Mouse (Mus musculus): ENCODE measurements around the gene Synj2.

The Synj2 gene

DNA sequence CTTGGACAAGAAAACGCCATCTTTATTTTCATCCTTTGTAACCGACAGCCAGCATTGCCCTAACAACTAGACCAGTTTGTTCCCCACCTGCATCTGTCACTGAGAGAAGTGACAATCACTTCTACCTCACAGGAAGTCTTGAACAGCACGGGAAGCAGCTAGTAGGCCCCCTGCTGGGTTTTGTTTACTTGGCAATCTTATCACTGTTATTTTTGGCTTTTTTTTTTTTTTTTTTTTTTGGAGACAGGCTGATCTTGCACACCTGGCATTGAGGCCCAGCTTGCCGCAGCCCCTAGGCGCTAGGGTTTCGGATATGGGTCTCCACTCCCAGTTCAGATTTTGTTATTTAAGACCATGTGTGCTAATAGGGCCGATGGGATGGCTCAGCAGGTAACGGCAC lies 32.5 kb downstream of the Synj2 start:
- DNase-seq (ENCODE audit: extremely low read depth, low read depth, low spot score): no peak

DNA sequence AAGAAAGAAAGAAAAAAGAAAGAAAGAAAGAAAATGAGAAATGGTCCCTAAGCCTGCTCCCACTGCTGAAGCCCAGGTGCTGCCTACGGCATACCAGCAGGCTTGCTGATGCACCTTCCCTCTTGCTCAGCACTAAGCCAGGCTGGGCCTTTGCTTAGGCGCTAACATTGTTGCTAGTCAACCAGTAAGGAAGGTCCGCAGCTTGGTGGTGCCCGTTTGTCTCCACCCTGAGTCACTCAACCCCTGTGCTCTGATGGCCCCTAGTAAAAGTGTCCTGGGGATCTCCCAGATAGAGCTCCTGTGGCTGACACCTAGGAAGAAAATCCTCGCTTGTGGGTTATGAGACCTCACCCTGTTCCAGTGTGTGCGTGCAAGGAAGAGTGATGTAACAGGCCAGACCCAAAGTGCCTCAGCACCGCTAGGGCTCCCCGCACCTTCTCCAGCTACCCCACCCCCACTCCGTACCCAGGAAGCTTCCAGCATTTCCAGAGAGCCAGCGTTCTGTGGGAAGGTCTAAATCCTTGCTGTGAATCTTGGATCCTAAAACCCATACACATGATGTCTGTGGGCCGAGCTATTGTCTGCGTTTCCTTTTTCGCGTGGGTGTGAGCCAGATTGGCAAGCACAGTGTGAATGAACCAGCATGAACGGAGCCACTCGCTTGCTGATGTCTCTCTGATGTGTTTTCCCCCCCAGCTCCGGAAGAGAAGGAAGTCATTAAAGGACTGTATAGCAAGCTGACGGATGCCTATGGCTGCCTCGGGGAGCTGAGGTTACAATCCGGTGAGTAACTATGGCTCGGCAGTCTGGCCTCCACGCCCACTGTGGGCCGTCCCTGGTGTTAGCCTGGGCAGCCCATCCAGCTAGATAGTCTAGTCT lies 34.3 kb downstream of the Synj2 start:
- DNase-seq (ENCODE audit: extremely low read depth, low read depth, low spot score): no peak

DNA sequence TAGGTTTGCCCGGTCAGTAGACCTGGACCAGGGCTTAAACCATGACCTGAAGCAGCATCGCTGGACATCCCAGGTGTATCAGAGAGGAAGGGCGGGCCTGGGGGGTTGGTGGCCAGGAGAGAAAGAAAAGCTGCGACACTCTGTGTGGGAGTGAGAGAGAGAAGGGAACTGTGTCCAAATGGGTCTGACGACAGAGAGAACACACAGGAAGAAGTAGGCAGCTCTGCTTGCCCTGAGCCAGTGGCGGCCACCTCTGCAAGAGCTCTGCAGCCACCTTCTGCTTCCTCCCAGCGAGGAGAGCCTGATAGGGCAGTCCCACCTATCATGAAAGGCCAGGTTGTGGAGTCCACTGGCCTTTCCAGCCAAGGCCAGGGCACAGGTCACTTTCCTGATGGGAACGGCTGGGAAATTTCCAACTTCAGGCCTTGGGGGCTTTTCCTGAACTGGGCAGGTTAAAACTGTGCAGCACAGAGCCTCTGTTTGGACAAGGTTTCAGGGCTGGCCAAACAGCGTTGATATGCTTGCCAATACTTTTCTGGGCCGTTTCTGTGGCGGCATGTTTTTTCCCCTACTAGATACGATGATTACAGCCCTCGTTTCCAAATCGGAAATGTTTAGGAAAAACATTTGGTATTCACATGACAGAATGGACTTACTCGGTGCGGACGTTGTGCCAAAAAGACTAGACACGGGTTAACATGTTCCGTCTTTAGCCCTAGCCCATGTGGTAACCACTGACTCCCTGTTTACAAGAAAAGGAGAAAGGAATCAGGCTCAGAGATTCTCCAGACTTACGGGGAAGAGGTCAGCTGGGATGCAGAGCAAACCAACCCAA lies 35.4 kb downstream of the Synj2 start:
- no peak for DNase-seq (ENCODE audit: extremely low read depth, low read depth, low spot score)

DNA sequence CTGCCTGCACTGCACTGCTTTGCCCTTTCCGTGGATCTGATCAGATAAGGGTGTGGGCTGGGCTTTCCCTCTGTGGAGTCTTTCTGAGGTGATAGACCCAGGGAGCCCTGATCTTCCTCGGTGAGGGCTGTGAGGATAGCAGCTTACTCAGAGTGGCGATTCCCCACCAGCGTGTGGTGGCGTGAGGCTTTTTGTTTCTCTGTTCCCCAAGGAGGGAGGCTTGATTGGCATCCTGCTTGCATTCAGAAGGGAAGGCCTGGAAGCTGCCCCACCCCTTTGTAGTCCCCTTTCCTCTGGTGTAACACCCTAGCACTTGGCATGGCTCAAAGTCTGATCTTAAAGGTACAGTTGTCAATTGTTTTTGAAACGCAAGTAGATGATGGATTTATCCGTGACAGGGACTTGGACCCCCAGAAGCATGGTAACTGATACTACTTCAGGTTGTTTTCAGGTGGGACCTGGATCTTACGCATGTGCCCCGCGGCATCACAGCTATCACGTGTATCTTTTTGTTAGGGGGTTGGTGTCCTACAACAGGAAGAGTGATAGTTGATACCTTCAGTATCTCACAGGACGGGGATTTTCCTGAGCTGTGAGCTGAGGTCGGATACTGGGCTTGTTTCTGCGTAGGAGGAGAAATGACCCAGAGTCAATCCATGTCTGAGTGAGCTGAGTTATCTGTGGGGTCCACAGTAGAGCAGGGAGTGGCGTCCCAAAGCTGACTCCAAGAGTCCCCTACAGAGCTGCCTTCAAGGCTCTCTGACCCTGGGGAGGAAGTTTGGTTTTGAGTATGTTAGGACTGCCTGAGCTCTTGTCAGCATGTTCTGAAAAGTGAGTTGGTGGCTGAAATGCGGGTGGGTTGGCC lies 36.2 kb downstream of the Synj2 start:
- DNase-seq (ENCODE audit: extremely low read depth, low read depth, low spot score): no peak

DNA sequence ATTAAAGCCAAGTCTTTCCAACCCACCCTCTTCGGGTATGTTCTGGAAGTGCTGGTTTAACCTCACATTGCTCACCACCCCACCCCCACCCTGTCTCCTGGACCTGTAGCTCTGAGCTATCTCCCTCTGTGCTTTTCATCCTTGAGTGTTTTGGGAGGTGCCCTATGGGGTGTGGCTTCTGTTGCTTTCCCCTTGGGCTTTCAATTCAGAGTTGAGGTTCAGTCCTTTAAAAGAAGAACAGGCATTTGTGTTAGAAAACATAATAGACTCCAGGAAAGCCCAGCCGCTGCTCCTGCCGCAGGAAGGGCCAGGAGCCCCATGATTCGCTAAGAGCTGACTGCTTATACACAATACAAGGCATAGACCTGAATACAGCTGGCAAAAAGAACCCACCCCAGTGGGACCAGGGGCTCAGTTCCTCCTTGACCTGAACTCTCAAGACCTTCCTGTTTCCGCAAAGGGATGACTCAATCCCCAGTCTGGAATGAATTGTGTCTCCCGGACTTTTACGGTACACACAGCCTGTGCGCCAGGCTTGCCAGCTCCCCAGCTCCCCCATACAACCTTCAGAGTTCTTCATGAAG lies 36.9 kb downstream of the Synj2 start:
- DNase-seq (ENCODE audit: extremely low read depth, low read depth, low spot score): no peak

DNA sequence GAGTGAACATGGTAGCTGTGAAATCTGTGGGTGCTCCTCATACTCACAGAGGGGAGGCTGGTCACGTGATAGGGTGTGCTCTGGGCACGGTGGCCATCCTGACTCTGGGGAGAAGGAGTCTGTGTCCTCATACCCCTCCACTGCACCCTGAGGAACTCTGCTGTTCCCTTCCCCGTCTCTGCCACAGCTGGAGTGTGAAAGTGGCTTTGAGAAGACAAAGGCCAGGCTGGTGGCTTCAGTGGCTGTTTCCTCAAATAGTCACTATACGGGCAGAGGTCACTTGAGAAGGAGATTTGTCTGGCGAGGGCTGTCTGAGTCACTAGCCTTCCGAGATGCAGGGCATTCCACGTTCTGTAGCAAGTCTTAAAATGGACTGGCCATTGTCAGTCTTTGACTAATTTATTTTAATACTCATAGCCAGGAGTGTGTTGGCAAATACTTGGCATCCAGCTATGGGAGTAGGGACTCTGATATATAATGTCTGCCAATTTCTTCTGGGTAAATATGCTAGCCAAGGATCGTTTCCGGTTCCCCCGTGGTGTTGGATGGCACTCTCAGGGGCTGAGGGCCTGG lies 37.5 kb downstream of the Synj2 start:
- DNase-seq (ENCODE audit: extremely low read depth, low read depth, low spot score): no peak

DNA sequence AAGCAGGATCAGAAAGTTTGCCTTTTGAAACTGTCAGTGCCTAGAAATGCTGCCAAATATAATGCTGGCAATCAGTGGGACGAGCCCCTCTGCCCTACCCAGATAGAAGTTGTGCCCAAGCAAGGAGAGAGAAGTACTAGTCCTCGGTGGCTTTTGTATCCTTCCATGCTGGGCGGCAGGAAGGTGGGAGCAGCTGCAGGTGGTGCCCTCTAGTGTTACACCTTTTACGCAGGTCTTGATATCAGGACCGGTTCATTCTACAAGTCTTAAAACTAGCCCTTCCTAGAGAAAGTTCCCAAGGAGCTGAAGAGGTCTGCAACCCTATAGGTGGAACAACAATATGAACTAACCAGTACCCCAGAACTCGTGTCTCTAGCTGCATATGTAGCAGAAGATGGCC lies 39.8 kb downstream of the Synj2 start:
- DNase-seq (ENCODE audit: extremely low read depth, low read depth, low spot score): no peak

DNA sequence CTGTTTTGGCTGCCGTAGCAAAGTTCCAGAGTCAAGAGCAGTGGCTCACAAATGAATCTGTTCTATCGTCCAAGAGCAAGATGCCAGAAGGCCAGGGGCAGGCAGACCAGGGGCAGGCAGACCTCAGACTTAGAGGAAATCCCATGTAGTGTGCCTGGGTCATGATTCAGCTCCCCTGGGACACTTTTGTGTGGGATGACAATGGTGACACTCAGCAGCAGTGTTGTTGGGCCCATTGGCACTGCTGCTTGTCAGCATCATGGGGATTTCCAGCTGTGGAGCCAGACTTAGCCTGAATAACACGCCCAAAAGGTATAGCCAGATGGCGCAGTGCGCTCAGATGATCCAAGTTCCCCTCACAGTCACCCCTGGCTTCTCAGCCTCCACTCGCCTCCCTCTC lies 42.1 kb downstream of the Synj2 start:
- DNase-seq (ENCODE audit: extremely low read depth, low read depth, low spot score): no peak

DNA sequence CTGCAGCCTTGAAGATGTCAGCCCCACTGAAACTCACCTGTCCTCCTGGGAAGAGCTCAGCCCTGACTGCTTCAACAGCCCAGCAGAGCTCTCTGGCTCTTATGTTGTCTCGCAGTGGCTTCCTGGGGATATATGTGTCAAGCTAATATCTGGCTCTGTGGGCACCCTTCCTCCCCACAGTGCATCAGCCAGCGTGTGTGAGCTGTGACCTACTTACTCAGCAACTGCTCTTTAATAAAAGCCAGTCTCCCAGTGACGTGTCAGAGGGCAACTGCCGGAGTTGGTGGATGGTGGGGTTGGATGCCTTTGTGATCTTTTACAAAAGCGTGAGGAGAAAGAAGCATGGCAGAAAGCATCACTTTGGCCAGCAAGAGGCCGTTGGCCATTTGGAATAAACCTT lies 42.8 kb downstream of the Synj2 start:
- no peak for DNase-seq (ENCODE audit: extremely low read depth, low read depth, low spot score)

DNA sequence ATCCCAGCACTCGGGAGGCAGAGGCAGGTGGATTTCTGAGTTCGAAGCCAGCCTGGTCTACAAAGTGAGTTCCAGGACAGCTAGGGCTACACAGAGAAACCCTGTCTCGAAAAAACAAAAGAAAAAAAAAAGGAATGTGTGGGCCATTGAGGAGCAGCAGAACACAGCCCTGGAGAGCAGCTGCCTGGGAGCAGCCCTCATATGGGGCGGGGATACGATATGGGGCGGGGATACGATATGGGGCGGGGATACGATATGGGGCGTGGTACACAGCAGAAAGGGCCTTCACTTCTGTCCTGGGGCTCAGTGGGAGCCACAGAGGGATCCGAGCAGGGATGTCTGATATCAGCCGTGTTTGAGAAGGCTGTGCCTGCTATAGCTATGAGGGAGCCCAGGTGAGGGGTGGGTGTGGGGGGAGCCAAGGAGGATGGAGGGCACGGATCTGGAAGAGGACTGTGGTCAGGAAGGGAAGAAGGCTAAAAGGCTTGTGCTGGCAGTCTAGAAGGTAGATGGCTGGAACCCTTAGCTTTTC lies 43.7 kb downstream of the Synj2 start:
- no peak for DNase-seq (ENCODE audit: extremely low read depth, low read depth, low spot score)

DNA sequence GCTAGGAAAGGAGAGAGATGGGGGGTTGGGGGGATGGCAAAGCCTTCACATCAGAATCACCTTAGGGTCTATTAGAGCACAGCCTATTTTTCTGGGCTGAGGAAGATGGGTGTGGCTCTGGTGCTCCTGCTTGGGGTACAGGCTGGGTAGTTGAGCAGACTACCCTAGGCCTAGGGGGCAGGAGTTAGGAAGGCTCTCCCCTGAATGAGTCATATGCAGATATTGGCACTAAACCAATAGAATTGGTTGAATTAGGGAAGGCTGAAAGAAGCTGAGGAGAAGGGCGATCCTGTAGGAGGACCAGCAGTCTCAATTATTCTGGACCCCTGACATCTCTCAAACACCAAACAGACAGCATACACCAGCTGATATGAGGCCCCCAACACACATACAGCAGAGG lies 44.2 kb downstream of the Synj2 start:
- no peak for DNase-seq (ENCODE audit: extremely low read depth, low read depth, low spot score)

DNA sequence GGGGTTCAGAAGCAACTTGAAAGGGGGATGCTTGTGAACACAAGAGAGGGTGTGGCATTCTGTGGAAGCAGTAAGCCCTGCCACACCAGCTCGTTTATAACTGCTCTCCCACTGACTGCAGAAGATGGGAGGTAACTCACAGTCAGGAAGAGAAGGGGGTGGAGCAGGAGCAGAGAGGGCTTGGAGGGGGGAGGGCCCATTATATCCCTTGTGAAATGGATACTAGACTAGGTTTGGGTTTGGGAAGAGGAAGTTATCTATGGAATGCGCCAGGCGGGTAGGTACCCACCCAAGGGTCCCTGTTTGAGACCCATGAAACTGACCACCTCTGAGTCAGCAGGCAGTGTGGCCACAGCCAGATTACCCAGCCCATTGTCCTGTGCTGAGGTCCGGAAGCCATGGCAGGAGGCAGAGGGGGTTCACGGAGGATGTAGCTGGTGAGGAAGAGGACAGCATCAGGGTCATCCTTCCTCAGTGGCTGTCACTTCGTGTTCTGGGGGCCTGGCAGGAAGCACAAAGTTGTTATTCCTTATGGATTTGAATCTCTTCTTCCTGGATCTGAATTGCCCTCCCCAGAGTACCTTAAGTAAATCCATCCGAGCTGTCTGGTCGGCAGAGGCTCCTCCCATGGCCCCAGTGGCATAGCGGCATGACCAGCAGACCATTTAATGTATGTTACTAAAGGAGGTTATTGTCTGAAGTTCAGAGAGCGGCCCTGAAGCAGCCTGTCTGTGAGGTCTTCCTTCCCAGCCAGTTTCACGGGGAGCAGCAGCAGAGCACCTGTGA lies 46.4 kb downstream of the Synj2 start:
- no peak for DNase-seq (ENCODE audit: extremely low read depth, low read depth, low spot score)

DNA sequence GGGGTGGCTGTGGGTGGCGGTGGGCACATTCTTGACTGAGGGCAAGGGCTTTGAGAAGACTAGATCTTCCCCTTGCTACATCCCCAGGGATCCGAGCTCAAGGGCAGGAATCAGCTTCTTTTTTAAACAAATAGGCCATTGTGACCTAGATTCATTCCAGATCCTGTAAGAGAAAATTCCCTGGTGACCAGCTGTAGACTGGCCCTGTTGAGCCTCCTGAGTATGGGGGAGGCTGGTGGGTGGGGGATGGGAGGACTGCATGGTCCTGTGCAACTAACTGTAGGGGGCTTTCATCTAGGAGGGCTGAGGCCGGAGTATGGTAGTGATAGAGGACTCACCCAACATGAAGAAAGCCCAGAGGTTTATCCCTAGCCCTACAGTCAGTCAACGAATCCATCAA lies 47.0 kb downstream of the Synj2 start:
- DNase-seq (ENCODE audit: extremely low read depth, low read depth, low spot score): no peak

DNA sequence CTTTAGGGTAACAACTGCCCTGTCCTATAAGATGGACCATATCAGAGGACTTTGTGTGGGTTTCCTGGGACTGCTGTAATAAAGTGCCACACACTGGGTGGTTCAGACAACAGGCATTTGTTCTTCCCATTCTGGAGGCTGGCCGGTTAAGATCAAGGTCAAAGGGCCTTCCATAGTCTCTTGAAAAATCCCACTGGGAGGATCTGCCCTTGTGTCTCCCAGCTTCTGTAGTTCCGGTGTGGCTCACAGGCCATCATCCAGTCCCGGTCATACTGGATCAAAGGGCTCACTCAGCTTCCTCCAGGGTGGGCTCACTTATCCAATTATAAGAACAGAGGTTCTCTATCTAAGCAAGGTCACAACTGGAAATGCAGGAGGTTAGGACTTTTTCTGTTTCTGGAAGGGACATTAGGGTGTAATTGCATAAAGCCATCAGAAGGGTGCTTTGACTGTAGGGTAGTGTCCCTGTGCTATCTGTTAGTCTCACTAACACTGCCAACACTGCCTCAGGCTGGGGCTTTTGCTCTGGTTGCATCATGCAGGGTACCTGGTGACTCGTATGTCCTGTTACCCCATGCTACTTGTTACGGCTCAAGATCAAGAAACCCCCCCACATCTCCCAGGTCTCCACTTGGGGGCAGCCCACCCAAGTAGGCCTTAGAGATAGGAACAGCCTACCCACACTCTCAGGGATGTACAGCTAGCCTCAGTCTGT lies 51.9 kb downstream of the Synj2 start:
- DNase-seq (ENCODE audit: extremely low read depth, low read depth, low spot score): no peak

DNA sequence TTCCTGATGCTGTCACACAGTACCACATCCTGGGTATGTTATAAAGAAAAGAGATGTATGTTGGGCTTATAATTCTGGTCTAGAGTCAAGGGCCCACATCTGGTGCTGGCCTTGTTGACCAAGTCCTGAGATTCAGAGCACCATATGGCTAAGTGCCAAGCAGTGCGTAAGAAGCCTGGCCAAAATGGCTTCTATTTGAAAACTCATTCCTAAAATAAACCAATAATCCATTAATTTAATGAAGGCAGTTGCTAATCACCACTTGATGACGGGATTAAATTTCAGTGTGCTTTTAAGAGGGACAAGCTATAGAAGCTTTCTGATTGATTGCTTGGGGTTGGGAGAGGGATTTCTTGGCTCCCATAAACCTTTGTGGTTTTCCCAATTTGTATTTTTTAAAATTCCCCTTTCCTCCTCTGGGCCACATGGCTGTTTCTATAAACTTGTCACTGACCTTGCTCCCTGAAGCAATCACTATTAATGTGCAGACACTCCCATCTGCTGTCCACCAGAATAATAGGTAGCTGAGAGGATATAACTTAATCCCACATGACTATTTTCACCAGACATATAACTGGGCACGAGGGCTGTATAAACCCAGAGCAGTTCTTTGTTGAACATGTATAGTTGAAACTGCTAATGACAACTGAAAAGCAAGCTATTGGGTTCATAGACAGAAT lies 52.6 kb downstream of the Synj2 start:
- DNase-seq (ENCODE audit: extremely low read depth, low read depth, low spot score): no peak

DNA sequence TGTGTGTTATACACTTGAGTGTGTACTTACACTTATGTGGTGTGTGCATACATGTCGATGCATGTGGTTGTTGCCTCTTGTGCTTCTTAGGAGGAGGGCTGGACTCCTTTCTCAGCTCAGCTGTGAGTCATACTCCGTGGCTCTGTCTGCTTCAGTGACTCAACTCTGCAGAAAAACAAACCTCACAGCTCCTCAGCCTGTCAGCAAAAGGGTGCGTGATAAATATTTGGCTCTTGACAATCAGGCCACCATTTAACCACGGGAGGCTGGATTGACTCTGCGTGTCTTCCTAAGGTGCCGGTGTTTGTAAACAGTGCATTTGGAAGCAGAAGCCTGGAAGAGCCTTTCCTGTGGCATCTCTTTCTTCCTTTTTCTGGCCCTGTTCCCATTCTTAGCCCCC lies 53.5 kb downstream of the Synj2 start:
- no peak for DNase-seq (ENCODE audit: extremely low read depth, low read depth, low spot score)

DNA sequence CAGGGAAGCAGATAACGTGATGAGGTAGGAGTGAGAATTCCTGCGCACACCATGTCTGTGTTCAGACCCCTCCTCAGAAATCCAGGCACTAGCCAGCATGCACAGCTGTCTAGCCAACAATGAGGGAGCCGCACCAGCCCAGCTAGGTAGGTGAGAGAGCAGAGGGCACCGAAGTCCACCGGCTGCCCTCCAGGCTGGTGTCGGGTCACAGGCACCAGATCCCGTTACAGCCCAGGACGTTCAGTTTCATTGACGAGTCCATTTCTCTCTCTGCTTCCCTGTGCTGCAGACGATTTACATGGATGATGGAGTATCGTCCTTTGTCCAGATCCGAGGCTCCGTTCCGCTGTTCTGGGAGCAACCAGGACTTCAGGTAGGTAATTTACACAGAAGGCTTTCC lies 55.5 kb downstream of the Synj2 start:
- DNase-seq (ENCODE audit: extremely low read depth, low read depth, low spot score): no peak

All from fat pad, adult 2 months (tissue).